8 mouse cellular contexts compared by ENCODE assay signal in the genomic region with DNA sequence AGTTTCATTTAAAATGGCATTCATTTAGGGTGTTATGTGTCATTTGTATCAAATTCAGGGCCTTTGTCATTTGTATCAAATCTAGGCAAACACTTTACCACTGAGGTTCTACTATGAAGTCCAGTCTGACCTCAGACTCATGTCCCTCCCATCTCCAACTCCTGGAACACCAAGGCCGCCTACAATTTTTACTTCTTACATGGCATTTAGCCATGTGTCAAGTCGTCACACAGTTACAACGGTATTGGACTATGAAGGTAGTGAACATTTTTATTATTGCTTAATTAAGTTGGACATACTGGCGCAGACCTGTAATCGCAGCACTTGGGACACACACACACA. TPM values are rescaled to one million over a fixed set of nuclear protein-coding genes. Genes with fewer than 3 reads are reported as not detected.
DNase-seq lines count a peak whose midpoint lies in the region; ATAC-seq and TF ChIP-seq lines count a peak whose summit lies in the region.

No protein-coding gene starts in this region.

- no peak for ATAC-seq in embryonic facial prominence, embryonic 14.5 days (ENCODE audit: low read depth)
- no peak for ATAC-seq in intestine, embryonic 15.5 days
- peak; percentile 59; the same call in 1 of the 2 replicates for ATAC-seq in neural tube, embryonic 12.5 days (ENCODE audit: low FRiP score, low read depth)

- H3K27ac ChIP-seq in liver, adult 2 months (replicated peaks; ENCODE audit: insufficient read depth, low read depth, low read length): peak overlapping the region; percentile 96
- peak overlapping the region; percentile 77; the same call in 1 of the 2 replicates for H3K27ac ChIP-seq in embryonic facial prominence, embryonic 14.5 days (replicated peaks; ENCODE audit: low read depth, low read length)
- H3K27ac ChIP-seq in intestine, embryonic 15.5 days: peak overlapping the region; percentile 96
- no peak overlapping the region for H3K27ac ChIP-seq in neural tube, embryonic 12.5 days

- no peaks in the 10 kb centered on the region for H3K27me3 ChIP-seq in liver, adult 2 months (ENCODE audit: control insufficient read depth, insufficient read depth, low read length)
- no peaks in the 10 kb centered on the region for H3K27me3 ChIP-seq in embryonic facial prominence, embryonic 14.5 days (replicated peaks; ENCODE audit: control insufficient read depth, insufficient read depth, low read length)
- no peaks in the 10 kb centered on the region for H3K27me3 ChIP-seq in intestine, embryonic 15.5 days (replicated peaks)
- no peaks in the 10 kb centered on the region for H3K27me3 ChIP-seq in neural tube, embryonic 12.5 days (replicated peaks)

- no peak for TF ChIP-seq CTCF in liver, adult 2 months (IDR thresholded peaks at IDR 0.05; ENCODE audit: low read depth, low read length)

- no peak for DNase-seq in liver, adult 2 months (ENCODE audit: extremely low read depth, low read depth, low spot score)
- no peak for DNase-seq in liver
- no peak for DNase-seq in embryonic facial prominence, embryonic 14.5 days (ENCODE audit: low spot score)
- no peak for DNase-seq in ovary, postnatal 36 days (ENCODE audit: low spot score)
- no peak for DNase-seq in left cerebral cortex, postnatal 14 days (ENCODE audit: low spot score in 2 of 2)
- DNase-seq in layer of hippocampus, postnatal 14 days (ENCODE audit: low spot score in 2 of 2): no peak

- H3K9ac ChIP-seq in liver, adult 2 months (ENCODE audit: low read depth, low read length): peak overlapping the region; percentile 88
- peak overlapping the region; percentile 64 for H3K9ac ChIP-seq in embryonic facial prominence, embryonic 14.5 days (ENCODE audit: low read depth, low read length)
- H3K9ac ChIP-seq in intestine, embryonic 15.5 days: peak overlapping the region; percentile 73; the same call in 1 of the 2 replicates
- no peak overlapping the region for H3K9ac ChIP-seq in neural tube, embryonic 12.5 days

- 9% methylated on average over 5 of the region's 5 CpGs for WGBS in liver, adult 2 months
- 28% methylated on average over 5 of the region's 5 CpGs for WGBS in embryonic facial prominence, embryonic 14.5 days
- 43% methylated on average over 5 of the region's 5 CpGs for WGBS in intestine, embryonic 15.5 days
- WGBS in neural tube, embryonic 12.5 days: 41% methylated on average over 5 of the region's 5 CpGs

- peak overlapping the region; percentile 67 for H3K4me3 ChIP-seq in liver, adult 2 months (ENCODE audit: insufficient read depth, low read depth, low read length)
- H3K4me3 ChIP-seq in embryonic facial prominence, embryonic 14.5 days (ENCODE audit: low read depth, low read length): peak overlapping the region; percentile 47
- peak overlapping the region; percentile 53 for H3K4me3 ChIP-seq in intestine, embryonic 15.5 days (replicated peaks)
- H3K4me3 ChIP-seq in neural tube, embryonic 12.5 days: peak overlapping the region; percentile 52

- no peaks in the 10 kb centered on the region for H3K36me3 ChIP-seq in liver, adult 2 months (ENCODE audit: control insufficient read depth, insufficient read depth, low read length)
- no peaks in the 10 kb centered on the region for H3K36me3 ChIP-seq in embryonic facial prominence, embryonic 14.5 days (ENCODE audit: control insufficient read depth, insufficient read depth, low read length)
- no peaks in the 10 kb centered on the region for H3K36me3 ChIP-seq in intestine, embryonic 15.5 days
- H3K36me3 ChIP-seq in neural tube, embryonic 12.5 days: no peaks in the 10 kb centered on the region

- peak overlapping the region; percentile 52 for H3K4me2 ChIP-seq in embryonic facial prominence, embryonic 14.5 days (ENCODE audit: low read depth, low read length)
- peak overlapping the region; percentile 57 for H3K4me2 ChIP-seq in intestine, embryonic 15.5 days (replicated peaks)
- H3K4me2 ChIP-seq in neural tube, embryonic 12.5 days (replicated peaks): peak overlapping the region; percentile 57

- no peaks in the 10 kb centered on the region for H3K4me1 ChIP-seq in liver, adult 2 months (ENCODE audit: control insufficient read depth, insufficient read depth, low read length)
- H3K4me1 ChIP-seq in embryonic facial prominence, embryonic 14.5 days (ENCODE audit: control insufficient read depth, insufficient read depth, low read length): no peaks in the 10 kb centered on the region
- H3K4me1 ChIP-seq in intestine, embryonic 15.5 days (replicated peaks): 0 out of 2 replicates have a peak, but pooled peaks cover 4% of the 10 kb centered on the region
- no peaks in the 10 kb centered on the region for H3K4me1 ChIP-seq in neural tube, embryonic 12.5 days

- TF ChIP-seq POLR2A in liver, adult 2 months (IDR thresholded peaks at IDR 0.05; ENCODE audit: extremely low read depth, insufficient read depth, low read length): no peak

- no peaks in the 10 kb centered on the region for H3K9me3 ChIP-seq in embryonic facial prominence, embryonic 14.5 days (ENCODE audit: control insufficient read depth, low read length)
- no peaks in the 10 kb centered on the region for H3K9me3 ChIP-seq in intestine, embryonic 15.5 days
- no peaks in the 10 kb centered on the region for H3K9me3 ChIP-seq in neural tube, embryonic 12.5 days

- no peaks in the 10 kb centered on the region for H3K79me2 ChIP-seq in liver, adult 2 months (ENCODE audit: control insufficient read depth, insufficient read depth, low read length)

- intact Hi-C loops in left cerebral cortex, postnatal 14 days (cut with DNase I): loop anchor here (2.0 kb wide), 1 partner anchor 65 kb away; no protein-coding TSS in a partner anchor

RNA-seq across cellular contexts. Expression of gene Stard10, which starts 6.9 kb away (rescaled TPM):
- 779 and 846 TPM in 2 replicates for total RNA-seq in liver, adult 2 months (2014; rRNA removed)
- polyA plus RNA-seq in liver, adult 2 months (2012; rRNA removed): 1,131 and 1,407 TPM in 2 replicates
- 21.2 and 21.5 TPM in 2 replicates for polyA plus RNA-seq in embryonic facial prominence, embryonic 14.5 days (2014; fragmentation: Nextera tagmentation; extraction: Ambion mirVana)
- 111 and 125 TPM in 2 replicates for polyA plus RNA-seq in intestine, embryonic 15.5 days (2015; fragmentation: Nextera tagmentation; extraction: Ambion mirVana)
- polyA plus RNA-seq in neural tube, embryonic 12.5 days (2016; fragmentation: Nextera tagmentation; extraction: Ambion mirVana): 8.2 and 12.1 TPM in 2 replicates
- 10 to 100 TPM; 31.4 to 32.2 TPM for total RNA-seq in left cerebral cortex, postnatal 14 days (2021)
- total RNA-seq in layer of hippocampus, postnatal 14 days (2021): 10 to 100 TPM; 14.2 to 18.3 TPM

RNA-seq across cellular contexts. Expression of gene Atg16l2, which starts 7.9 kb away (rescaled TPM):
- total RNA-seq in liver, adult 2 months (2014; rRNA removed): 8.7 and 9.1 TPM in 2 replicates
- 8.2 and 13.8 TPM in 2 replicates for polyA plus RNA-seq in liver, adult 2 months (2012; rRNA removed)
- 9.7 and 10.5 TPM in 2 replicates for polyA plus RNA-seq in embryonic facial prominence, embryonic 14.5 days (2014; fragmentation: Nextera tagmentation; extraction: Ambion mirVana)
- 14.3 and 16.1 TPM in 2 replicates for polyA plus RNA-seq in intestine, embryonic 15.5 days (2015; fragmentation: Nextera tagmentation; extraction: Ambion mirVana)
- 16.8 and 17.8 TPM in 2 replicates for polyA plus RNA-seq in neural tube, embryonic 12.5 days (2016; fragmentation: Nextera tagmentation; extraction: Ambion mirVana)
- 10 to 100 TPM; 53.7 to 60.3 TPM for total RNA-seq in left cerebral cortex, postnatal 14 days (2021)
- 10 to 100 TPM; 37.0 to 40.1 TPM for total RNA-seq in layer of hippocampus, postnatal 14 days (2021)

RNA-seq across cellular contexts. Expression of gene Arap1, which starts 37.9 kb away (rescaled TPM):
- total RNA-seq in liver, adult 2 months (2014; rRNA removed): 43.8 and 51.0 TPM in 2 replicates
- 88.2 and 89.2 TPM in 2 replicates for polyA plus RNA-seq in liver, adult 2 months (2012; rRNA removed)
- polyA plus RNA-seq in embryonic facial prominence, embryonic 14.5 days (2014; fragmentation: Nextera tagmentation; extraction: Ambion mirVana): 75.5 and 82.3 TPM in 2 replicates
- 56.3 and 58.4 TPM in 2 replicates for polyA plus RNA-seq in intestine, embryonic 15.5 days (2015; fragmentation: Nextera tagmentation; extraction: Ambion mirVana)
- 8.9 and 13.7 TPM in 2 replicates for polyA plus RNA-seq in neural tube, embryonic 12.5 days (2016; fragmentation: Nextera tagmentation; extraction: Ambion mirVana)
- 10 to 100 TPM; 13.9 to 17.9 TPM for total RNA-seq in left cerebral cortex, postnatal 14 days (2021)
- total RNA-seq in layer of hippocampus, postnatal 14 days (2021): 10 to 100 TPM; 18.1 to 22.4 TPM
